9 mouse cellular contexts compared by ENCODE assay signal in the genomic region with DNA sequence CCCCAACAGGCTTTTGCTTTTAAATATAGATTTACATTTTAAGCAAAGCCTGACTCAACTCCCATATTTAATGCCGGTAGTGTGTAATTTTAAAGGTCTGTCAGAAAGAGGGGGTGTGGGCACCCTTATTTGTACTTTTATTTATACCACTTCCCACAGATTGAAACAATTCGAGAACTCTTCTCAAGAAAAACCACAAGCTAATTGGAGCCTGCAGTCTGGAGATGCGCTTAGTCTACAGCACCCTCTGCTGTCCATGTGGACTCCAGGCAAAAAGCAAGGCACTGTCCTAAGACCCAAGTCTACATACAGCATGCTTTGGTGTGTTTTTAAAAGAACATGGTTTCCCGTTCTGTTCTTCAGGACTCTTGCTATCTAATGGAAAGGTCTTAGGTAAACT. TPM values are rescaled to one million over a fixed set of nuclear protein-coding genes. Genes with fewer than 3 reads are reported as not detected.
A peak's percentile ranks its signal among the peaks of the same experiment; 100 is the strongest.
DNase-seq lines count a peak whose midpoint lies in the region; ATAC-seq and TF ChIP-seq lines count a peak whose summit lies in the region.
"Had no signal": no experiment of that assay in that cellular context is flagged by ENCODE, and none has a peak within 500 bp of the region (broad histone marks: within the 10 kb centered on the region; RNA-seq: fewer than 3 reads in every experiment).

No protein-coding gene starts in this region.

- 10% methylated on average over 4 of the region's 4 CpGs for WGBS in heart, adult 2 months
- WGBS in cerebellum, adult 2 months: 20% methylated on average over 4 of the region's 4 CpGs
- 19% methylated on average over 4 of the region's 4 CpGs for WGBS in hindbrain, embryonic 14.5 days

- TF ChIP-seq POLR2A in heart, adult 2 months (IDR thresholded peaks at IDR 0.05; ENCODE audit: insufficient read depth, low read depth, low read length): no peak
- no peak for TF ChIP-seq POLR2A in cerebellum, adult 2 months (IDR thresholded peaks at IDR 0.05; ENCODE audit: borderline replicate concordance, insufficient read depth, low read length)

- no peak overlapping the region for H3K27ac ChIP-seq in heart, adult 2 months
- no peak overlapping the region for H3K27ac ChIP-seq in cerebellum, adult 2 months (ENCODE audit: insufficient read depth, low read length)
- H3K27ac ChIP-seq in hindbrain, embryonic 14.5 days: no peak overlapping the region

- peak; percentile 75; the same call in 1 of the 2 replicates for ATAC-seq in hindbrain, embryonic 14.5 days (ENCODE audit: low FRiP score)
- peak; percentile 64 for ATAC-seq in megakaryocyte, adult 5-6 weeks (ENCODE audit: poor library complexity, severe bottlenecking)

- H3K9me3 ChIP-seq in hindbrain, embryonic 14.5 days (ENCODE audit: control insufficient read depth, low read length): no peaks in the 10 kb centered on the region

- DNase-seq in heart, adult 2 months: peak; percentile 53 to 57
- DNase-seq in heart, postnatal 25 days (ENCODE audit: low spot score): no peak
- DNase-seq in cerebellum, adult 2 months: peak; percentile 75 to 76
- peak; percentile 61 for DNase-seq in forelimb bud, embryonic 11.5 days (ENCODE audit: low read depth, low spot score)
- peak; percentile 84 for DNase-seq in hindbrain, embryonic 14.5 days (ENCODE audit: low spot score)
- peak; percentile 64 for DNase-seq in left cerebral cortex, adult 11 months (ENCODE audit: low spot score)
- DNase-seq in right cerebral cortex, postnatal 10 days (ENCODE audit: low spot score in 2 of 2): peak; percentile 83 to 86

- peaks cover 2% of the 10 kb centered on the region; the same call in 1 of the 2 replicates for H3K4me1 ChIP-seq in heart, adult 2 months (ENCODE audit: control insufficient read depth, insufficient read depth, low read length)
- H3K4me1 ChIP-seq in cerebellum, adult 2 months (ENCODE audit: control insufficient read depth, insufficient read depth, low read length): peaks cover 8% of the 10 kb centered on the region
- H3K4me1 ChIP-seq in hindbrain, embryonic 14.5 days (replicated peaks; ENCODE audit: control insufficient read depth, insufficient read depth, low read length): no peaks in the 10 kb centered on the region; the same call in 1 of the 2 replicates

- no peak overlapping the region for H3K4me2 ChIP-seq in hindbrain, embryonic 14.5 days (replicated peaks)

- TF ChIP-seq EP300 in heart, adult 2 months (IDR thresholded peaks at IDR 0.05; ENCODE audit: insufficient read depth, low read depth, low read length): peak; percentile 90

- no peak overlapping the region for H3K9ac ChIP-seq in heart, adult 2 months (ENCODE audit: low read depth, low read length)
- no peak overlapping the region for H3K9ac ChIP-seq in hindbrain, embryonic 14.5 days

- no peaks in the 10 kb centered on the region for H3K79me2 ChIP-seq in heart, adult 2 months (replicated peaks; ENCODE audit: control insufficient read depth, insufficient read depth, low read length)

- peak; percentile 92 for TF ChIP-seq CTCF in heart, adult 2 months (IDR thresholded peaks at IDR 0.05)
- TF ChIP-seq CTCF in cerebellum, adult 2 months (IDR thresholded peaks at IDR 0.05; ENCODE audit: borderline replicate concordance, insufficient read depth, low read depth, low read length): peak; percentile 95

- no peaks in the 10 kb centered on the region for H3K27me3 ChIP-seq in heart, adult 2 months (ENCODE audit: control insufficient read depth, insufficient read depth, low read length)
- no peaks in the 10 kb centered on the region for H3K27me3 ChIP-seq in cerebellum, adult 2 months (ENCODE audit: control insufficient read depth, insufficient read depth, low read length)
- H3K27me3 ChIP-seq in hindbrain, embryonic 14.5 days (ENCODE audit: control insufficient read depth, insufficient read depth, low read length): no peaks in the 10 kb centered on the region

- H3K4me3 ChIP-seq in heart, adult 2 months: no peak overlapping the region
- H3K4me3 ChIP-seq in cerebellum, adult 2 months (replicated peaks; ENCODE audit: insufficient read depth, low read depth, low read length): no peak overlapping the region
- no peak overlapping the region for H3K4me3 ChIP-seq in hindbrain, embryonic 14.5 days (replicated peaks; ENCODE audit: low read length)
- H3K4me3 ChIP-seq: myocyte had no signal

- peaks cover 3% of the 10 kb centered on the region for H3K36me3 ChIP-seq in heart, adult 2 months (ENCODE audit: control insufficient read depth, insufficient read depth, low read length)
- H3K36me3 ChIP-seq in hindbrain, embryonic 14.5 days (replicated peaks; ENCODE audit: control insufficient read depth, insufficient read depth): no peaks in the 10 kb centered on the region; the same call in 1 of the 2 replicates

- intact Hi-C loops in heart, adult 2 months (cut with DNase I): loop anchor here (1.0 to 5.0 kb wide), 2 partner anchors 77 to 549 kb away; no protein-coding TSS in a partner anchor
- intact Hi-C loops in heart, postnatal 25 days (cut with DNase I): loop anchor here (1.0 to 10.0 kb wide), 3 partner anchors 78 to 549 kb away; no protein-coding TSS in a partner anchor

RNA-seq across cellular contexts. Expression of a gene that starts 17.3 kb away (rescaled TPM):
- 10 to 100 TPM; 19.3 to 21.0 TPM for total RNA-seq in heart, adult 2 months (2021)
- polyA plus RNA-seq in heart, adult 2 months (2012; rRNA removed): 14.4 and 24.8 TPM in 2 replicates
- total RNA-seq in heart, postnatal 25 days (2021): 10 to 100 TPM; 19.5 TPM
- polyA plus RNA-seq in cerebellum, adult 2 months (2012; rRNA removed): 46.9 and 47.6 TPM in 2 replicates
- polyA plus RNA-seq in hindbrain, embryonic 14.5 days (2014; fragmentation: Nextera tagmentation; extraction: Ambion mirVana): 37.9 and 39.2 TPM in 2 replicates
- total RNA-seq in megakaryocyte, adult 5-6 weeks (2015): 16.9 and 24.7 TPM in 2 replicates
- 13.0 and 18.7 TPM in 2 replicates for total RNA-seq in megakaryocyte, adult 5-6 weeks (2017)

RNA-seq across cellular contexts. Expression of a gene that starts 30.5 kb away (rescaled TPM):
- total RNA-seq in heart, adult 2 months (2021): 1 to 10 TPM; 3.3 to 4.1 TPM
- polyA plus RNA-seq in heart, adult 2 months (2012; rRNA removed): 5.3 and 7.0 TPM in 2 replicates
- total RNA-seq in heart, postnatal 25 days (2021): 1 to 10 TPM; 3.5 to 4.3 TPM
- polyA plus RNA-seq in cerebellum, adult 2 months (2012; rRNA removed): 2.9 and 3.6 TPM in 2 replicates
- 3.4 and 3.9 TPM in 2 replicates for polyA plus RNA-seq in hindbrain, embryonic 14.5 days (2014; fragmentation: Nextera tagmentation; extraction: Ambion mirVana)
- not detected in 2 replicates for total RNA-seq in megakaryocyte, adult 5-6 weeks (2015)
- not detected in 2 replicates for total RNA-seq in megakaryocyte, adult 5-6 weeks (2017)
- polyA plus RNA-seq: myocyte had no signal

Comparison
In these comparisons a context has a peak if more than half of its experiments do, and no peak if none do; other contexts are left out.
1. RNA of a gene that starts 30.5 kb away (total RNA-seq): 3.5 to 4.3 TPM in heart, postnatal 25 days and 3.3 to 4.1 TPM in heart, adult 2 months; not detected in megakaryocyte, adult 5-6 weeks; every median in the first group is over 4 times any median in the second.